Mouse (Mus musculus): ENCODE results near the gene Phc3.
"Not testable (repeated sequence)": the region's sequence is repeated elsewhere in the genome, so short reads cannot be mapped to it uniquely, and the experiment has no call there.

The Phc3 gene

DNA sequence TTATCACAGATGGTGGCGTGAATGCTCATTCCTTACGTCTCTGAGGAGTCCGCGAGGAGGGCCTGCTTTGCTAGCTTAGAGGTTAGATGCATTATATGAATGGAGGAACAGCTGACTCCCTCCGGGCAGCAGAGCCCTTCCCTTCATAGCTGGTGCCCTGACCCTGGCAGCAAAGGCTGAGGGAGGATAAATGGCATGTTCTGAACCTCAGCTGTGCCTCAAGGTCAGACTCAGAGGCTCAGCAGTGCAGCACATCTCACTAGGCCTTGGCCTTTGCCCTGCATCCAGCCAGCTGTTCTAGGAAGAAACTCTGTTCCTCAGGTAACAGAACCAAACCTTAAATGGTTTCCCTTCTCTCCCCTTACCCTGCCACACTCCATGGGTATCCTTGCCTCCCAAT is 101.0 kb downstream of the Phc3 start:
- no peak for DNase-seq

DNA sequence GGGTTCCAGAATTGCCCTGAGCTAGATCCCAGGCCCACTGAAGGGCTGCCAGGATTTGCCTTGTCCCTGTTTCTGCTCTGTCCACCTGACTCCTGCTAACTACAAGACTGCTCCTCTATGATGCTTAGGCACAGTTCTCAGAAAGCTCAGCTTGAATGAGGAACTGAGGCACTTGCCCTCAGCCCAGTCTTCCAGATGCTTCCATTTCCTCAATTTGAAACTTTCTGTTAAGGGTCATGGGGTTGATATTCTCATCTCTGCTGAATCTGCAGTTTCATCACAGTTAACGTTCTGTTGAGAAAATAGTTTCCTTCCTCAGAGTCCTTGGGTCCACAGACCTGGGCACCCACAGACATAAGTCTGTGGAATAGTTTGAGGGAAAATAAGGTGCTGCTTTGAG is 104.6 kb downstream of the Phc3 start:
- DNase-seq = no peak

DNA sequence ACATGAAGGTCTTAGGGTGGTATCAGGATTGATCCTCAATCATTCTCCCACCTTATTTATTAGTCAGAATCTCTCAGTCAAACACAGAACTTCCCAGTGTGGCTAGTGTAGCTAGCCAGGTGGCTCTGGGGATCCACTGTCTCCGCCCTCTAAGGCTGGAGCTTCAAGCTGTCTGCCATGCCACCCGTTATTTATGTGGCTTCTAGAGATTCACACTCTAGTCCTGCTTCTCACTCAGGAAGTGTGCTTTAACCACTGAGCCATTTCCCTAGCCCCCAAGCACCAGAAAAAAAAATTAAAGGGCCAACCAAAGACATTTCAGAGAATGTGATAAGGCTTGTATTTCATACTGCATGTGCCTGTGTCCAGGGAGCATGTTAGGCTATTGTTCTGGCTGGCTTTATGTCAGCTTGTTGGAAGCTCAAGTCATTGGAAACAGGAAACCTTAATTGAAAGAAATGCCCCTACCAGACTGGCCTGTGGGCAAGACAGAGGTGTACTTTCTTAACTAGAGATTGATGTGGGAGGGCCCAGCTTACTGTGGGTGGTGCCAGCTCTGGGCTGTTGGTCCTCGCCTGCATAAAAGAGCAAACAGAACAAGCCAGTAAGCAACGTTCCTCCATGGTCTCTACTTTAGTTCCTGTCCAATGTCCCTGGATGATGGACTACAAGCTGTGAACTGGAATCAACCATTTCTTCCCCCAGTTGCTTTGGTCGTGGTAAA is 105.3 kb downstream of the Phc3 start:
- no peak for DNase-seq

DNA sequence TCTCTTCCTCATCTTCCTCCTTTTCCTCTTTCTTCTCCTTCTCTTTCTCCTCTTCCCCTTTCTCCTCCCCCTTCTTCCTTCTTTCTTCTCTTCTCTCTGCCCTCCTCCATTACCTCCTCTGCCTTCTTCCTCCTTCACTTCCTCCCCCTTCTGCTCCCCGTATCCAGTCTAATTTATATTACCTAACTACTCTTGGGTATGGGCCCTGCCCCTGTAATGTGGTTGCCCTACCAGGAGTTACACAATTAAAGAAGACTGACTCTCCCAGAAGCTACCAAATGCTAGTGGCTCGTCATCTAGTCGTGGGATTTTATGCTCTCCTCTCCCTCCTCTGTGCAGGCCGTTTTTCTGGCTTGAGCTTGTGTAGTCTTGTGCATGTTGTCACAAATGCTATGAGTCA is 108.5 kb downstream of the Phc3 start:
- DNase-seq = no peak

DNA sequence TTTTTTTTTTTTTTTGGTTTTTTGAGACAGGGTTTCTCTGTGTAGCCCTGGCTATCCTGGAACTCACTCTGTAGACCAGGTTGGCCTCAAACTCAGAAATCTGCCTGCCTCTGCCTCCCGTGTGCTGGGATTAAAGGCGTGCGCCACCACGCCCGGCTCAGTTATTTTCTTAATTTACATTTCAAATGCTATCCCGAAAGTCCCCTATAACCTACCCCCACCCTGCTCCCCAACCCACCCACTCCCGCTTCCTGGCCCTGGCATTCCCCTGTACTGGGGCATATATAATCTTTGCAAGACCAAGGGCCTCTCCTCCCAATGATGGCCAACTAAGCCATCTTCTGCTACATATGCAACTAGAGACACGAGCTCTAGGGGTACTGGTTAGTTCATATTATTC is 109.6 kb downstream of the Phc3 start:
- DNase-seq = not testable (repeated sequence)

DNA sequence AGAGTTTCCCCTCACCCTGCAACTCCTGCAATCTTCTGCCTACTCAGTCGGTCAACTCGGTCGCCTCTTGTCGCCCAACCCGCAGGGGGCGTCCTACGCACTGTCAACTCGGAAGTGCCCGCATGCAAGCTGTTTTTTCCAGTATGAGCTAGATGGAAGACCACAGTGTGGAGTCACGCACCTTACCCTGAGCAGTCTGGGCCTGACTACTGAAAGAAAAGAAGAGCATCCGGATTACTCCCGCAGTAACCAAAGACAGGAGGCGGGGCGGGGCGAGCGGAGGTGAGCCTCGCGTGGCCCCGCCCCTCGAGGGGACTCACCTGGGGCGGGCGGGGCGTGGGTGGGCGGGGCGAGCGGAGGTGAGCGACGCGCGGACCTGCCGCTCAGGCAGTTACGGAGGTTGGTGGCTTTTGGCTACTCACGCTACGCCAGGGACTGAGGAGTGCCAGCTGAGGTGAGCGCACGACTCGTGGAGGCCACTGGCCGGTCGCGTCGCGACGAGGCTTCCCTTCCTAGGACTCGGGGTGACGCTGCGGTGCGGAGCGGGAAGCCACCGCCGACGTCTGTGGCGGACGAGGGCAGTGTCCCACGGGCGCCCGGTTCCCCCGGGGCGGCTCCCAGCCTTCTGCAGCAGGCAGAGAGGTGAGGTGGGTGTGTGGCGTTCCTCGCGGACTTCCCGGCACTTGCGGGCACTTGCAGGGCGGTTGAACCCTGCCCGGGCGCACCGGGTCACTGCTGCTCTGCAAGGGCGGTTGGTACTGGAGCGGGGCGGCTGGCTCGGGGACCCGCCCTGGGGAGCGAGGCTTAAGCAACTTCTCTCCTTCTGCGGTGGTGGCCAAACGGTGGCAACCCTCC is 113.4 kb downstream of the Phc3 start, which contains the start of gene Gpr160:
Gene Gpr160, plus strand, starts transcription at position 347 of the 855 bp plus-strand sequence.
- DNase-seq = peak; percentile 65 to 69

DNA sequence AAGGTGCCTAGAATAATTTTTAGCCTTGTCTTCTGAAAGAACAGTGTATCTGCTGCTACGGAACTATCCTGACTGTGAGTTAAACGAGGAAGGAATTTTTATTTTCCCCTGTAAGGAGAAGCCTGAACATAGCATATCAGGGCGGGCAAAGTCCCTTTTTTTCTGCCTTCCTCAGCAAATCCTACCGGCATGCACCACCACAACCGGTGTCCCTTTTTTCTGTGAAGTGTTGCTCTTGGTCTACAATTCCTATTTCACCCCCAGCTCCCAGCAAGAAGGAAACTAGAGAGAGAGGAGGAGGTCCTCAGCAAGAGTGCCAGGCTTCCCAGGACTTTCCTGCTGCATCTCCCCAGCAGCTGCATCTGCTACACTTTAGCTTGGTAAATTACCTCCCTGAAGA is 115.6 kb downstream of the Phc3 start:
- DNase-seq = no peak

DNA sequence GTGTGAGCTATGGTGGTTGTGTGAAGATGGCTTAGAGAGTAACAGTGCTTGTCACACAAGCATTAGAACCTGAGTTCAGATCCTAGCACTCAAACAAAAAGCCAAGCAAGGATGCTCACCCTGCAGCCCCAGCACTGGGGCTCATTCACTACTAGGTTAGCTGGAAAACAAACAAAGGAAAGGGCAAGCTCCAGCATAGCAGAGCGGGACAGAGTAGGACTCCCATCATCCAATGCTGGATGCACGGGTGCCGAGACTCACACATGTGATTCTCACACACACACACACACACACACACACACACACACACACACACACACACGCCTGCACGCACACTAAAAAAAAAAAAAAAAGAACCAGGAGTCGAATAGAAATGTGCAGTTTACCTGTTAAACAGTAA is 117.8 kb downstream of the Phc3 start:
- no peak for DNase-seq

Measured in cerebellum, postnatal 10 days (tissue).